Mouse (Mus musculus): ENCODE data around the gene Hnrnpu.

The Hnrnpu gene

GRCm38 (mm10) chr1:178337551-178338317 is at the start of gene Hnrnpu:
Gene Hnrnpu, minus strand, starts transcription at chr1:178337797.
- peak; percentile 87 for DNase-seq (ENCODE audit: low read depth, low spot score)

GRCm38 (mm10) chr1:178382165-178382564 is 44.6 kb upstream of the Hnrnpu start:
- no peak for DNase-seq (ENCODE audit: low read depth, low spot score)

- no peak for DNase-seq (ENCODE audit: low read depth, low spot score)
Observed at GRCm38 (mm10) chr1:178379224-178379623, 41.6 kb upstream of the Hnrnpu start.

DNA sequence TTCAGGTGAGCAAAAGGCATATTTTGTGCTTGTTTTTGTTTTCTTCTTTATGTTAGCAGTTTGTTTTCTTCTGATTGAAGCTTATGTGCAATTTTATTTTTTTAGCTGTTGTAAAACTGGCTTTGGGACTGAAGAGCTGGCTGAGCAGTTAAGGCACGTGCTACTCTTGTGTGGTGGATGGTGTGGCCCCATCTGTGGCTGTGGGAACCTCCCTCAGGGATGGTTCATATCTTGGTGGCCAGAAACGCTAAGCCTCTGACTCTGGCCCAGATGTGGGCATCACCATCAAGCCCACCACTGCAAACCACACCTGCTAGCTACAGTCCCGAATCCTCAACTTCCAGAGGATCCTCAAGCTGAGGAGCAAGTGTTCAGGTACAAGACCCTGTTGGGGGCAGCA is 40.5 kb upstream of the Hnrnpu start:
- no peak for DNase-seq (ENCODE audit: low read depth, low spot score)

- DNase-seq (ENCODE audit: low read depth, low spot score): no peak
Observed at GRCm38 (mm10) chr1:178376907-178377306, 39.3 kb upstream of the Hnrnpu start.

DNA sequence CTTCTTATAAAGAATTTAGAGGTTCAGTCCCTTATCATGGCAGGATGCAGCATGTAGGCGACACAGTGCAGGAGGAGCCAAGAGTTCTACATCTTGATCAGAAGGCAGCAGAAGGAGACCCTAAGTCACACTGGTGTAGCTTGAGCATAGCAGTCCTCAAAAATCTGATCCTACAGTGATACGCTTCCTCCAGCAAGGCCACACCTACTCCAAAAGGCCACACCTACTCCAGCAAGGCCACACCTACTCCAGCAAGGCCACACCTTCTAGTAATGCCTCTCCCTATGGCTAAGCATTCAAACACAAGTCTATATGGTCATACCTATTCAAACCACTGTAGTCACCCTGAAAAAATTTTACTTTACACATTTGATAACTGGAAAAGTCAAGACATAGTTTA is 38.5 kb upstream of the Hnrnpu start:
- peak; percentile 29 for DNase-seq (ENCODE audit: low read depth, low spot score)

DNA sequence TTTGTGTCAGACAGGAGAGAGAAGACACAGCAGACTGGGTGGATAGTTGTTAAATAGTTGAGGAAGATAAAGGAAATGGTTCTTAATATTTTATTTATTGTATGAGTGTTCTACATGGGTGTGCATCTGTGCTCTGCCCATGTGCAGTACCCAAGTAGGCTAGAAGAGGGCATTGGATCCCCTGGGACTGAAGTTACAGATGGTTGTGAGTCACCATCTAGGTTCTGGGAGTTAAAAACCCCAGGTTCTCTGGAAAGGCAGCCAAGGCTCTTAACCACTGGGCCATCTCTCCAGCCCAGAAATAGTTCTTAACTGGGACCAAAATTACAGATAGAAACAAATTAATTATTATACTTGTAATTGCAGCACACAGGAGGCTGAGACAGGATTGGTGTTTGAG is 37.8 kb upstream of the Hnrnpu start:
- DNase-seq (ENCODE audit: low read depth, low spot score): peak; percentile 86

DNA sequence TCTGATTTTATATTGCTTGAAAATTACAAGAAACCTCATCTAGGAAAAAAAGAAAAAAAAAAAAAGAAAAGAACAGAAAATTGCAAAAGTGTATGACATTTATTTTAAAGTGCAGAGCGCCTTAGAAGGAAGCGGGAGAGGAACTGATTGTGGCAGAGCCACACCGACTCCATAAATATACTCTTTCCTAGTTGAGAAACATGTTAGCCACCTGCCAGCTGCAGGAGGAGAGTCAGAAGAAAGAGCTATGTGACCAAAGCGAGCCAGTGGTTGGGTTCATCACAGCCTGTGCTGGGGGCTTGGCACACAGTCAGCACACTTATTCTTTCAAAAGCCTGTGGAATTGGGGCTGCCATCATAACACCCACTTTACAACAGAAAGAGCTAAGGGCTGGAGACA is 35.1 kb upstream of the Hnrnpu start:
- DNase-seq (ENCODE audit: low read depth, low spot score): no peak

DNA sequence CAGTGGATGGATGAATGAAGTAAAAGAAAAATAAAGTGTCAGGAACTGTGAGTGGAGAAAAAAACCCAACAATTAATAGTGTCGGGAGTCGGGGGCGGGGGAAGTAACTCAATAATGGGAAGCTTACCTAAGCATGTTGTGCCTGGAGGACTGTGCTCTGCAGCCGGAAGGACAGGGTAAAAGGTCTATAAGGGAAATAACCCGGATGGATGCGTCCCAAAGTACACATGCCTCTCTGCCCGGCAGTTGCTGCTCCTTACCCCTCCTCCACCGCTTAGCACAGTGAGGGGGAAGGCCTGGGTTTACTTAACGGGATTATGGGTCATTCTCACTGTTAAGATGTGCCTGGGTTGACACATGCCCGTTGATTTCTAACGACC is 31.7 kb upstream of the Hnrnpu start:
- peak; percentile 83 for DNase-seq (ENCODE audit: low read depth, low spot score)

- DNase-seq (ENCODE audit: low read depth, low spot score): peak; percentile 90
Observed at GRCm38 (mm10) chr1:178368548-178369271, 31.1 kb upstream of the Hnrnpu start.

DNA sequence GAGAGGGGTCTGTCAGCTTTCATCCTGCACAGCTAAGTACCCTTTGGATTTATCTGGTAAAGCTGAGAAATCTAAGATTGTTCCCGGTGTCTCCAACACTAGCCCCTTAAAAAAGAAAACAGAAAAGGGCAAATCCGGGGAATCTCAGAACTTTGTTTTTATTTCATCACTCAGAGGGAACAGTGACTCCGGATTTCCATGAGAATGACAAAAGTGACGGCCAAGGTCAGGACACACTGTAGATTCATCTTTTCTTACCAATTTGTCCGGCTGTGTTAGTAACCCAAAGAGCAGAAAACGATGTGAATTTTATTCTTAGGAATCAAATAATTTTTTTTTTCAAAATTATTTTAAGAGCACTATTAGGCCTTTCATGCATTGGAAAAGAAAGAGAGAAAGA is 30.5 kb upstream of the Hnrnpu start:
- DNase-seq (ENCODE audit: low read depth, low spot score): no peak

DNA sequence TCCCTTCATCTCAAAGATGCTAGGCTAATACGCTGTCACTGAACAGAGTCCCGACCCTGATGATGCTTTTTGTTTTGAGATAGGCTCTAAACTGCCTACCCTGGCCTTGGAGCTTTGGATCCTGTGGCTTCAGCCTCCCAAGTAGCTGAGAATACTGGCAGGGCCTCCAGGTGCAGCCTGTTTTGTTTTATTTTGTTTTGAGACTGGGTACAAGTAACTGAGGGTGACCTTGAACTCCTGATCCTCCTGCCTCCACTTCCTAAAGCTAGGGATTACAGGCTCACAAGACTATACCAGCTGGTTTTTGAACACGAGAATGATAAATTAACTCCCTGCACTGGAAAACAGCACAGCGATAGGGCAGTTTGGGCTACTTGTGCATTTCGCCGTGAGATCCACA is 27.6 kb upstream of the Hnrnpu start:
- DNase-seq (ENCODE audit: low read depth, low spot score): no peak

- DNase-seq (ENCODE audit: low read depth, low spot score): peak; percentile 28
Observed at GRCm38 (mm10) chr1:178360702-178361101, 23.1 kb upstream of the Hnrnpu start.

DNA sequence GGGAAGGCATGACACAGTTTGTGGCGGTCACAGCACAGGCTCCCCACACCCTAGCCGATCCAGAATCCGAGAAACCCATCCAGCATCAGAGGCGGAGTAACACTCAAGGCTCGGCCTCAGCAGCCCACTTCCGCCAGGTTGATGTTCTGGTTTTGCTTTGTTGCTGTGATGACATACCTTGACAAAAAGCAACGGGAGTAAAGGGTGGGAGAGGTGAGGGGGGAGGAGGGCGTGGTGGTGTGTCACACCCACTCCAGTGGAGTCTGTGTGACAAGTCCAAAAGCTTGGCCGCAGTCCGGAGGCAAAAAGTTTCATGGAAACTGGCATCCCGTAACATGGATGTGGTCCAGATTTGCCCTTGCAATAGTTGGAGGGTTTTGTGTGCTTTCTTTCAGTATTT is 22.7 kb upstream of the Hnrnpu start:
- DNase-seq (ENCODE audit: low read depth, low spot score): no peak

DNA sequence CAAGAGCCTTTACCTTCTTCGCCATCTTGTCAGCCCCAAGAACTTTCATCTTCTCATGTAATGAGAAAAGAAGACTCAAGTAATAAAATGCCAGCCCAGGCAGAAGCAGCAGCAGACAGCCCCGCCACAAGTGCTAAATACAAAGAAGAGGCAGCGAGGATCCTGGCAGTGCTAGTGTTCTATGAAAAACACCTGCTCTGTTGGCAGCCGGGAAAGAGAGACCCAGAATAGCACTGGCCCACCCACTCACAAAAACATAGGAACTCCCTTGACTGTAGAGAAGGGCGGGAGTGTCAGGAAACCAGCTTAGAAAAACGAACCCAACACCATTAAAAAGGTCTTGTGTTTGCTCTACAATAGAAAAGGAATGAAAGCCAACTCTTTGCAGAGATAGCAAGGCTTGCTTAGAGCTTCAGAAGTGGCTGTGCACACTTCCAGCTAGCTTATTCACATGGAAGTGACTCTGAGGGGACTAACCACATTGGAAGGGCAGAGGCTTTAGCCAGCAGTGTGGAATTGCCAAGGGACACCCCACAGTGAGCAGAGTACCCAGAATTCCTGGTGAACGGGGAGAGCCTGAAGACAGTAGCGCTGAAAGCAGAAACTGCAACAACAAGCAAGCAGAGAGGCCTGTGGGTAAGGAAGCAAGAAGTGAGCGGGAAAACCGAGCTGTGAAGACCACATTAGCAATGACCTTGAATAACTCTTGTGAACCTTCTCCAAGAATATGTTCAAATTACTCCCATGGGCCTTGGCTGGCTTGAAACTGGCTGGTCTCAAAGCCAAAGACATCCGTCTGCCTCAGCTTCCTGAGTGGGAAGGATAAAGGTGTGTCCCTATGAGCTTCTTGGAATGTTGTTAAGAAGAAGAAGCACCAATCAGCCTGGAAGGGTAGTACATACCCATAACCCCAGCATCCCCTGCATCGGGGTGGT is 20.4 kb upstream of the Hnrnpu start:
- no peak for DNase-seq (ENCODE audit: low read depth, low spot score)

DNA sequence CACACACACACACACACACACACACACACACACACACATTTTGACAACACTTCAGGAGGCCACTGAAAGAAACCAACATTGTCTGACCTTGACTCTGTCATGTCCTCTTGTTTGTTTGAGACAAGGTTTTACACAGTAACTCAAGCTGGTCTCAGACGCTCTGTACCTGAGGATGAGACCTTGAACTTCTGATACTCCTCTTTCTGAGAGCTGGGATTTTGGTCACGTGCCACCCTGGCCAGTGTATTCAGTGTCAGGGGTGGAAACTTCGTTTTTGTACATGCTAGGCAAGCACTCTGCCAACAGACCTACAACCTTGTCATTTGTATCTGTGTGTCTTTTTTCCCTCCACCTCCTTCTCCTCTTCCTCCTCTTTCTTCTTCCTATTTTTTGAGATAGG is 17.0 kb upstream of the Hnrnpu start:
- no peak for DNase-seq (ENCODE audit: low read depth, low spot score)

DNA sequence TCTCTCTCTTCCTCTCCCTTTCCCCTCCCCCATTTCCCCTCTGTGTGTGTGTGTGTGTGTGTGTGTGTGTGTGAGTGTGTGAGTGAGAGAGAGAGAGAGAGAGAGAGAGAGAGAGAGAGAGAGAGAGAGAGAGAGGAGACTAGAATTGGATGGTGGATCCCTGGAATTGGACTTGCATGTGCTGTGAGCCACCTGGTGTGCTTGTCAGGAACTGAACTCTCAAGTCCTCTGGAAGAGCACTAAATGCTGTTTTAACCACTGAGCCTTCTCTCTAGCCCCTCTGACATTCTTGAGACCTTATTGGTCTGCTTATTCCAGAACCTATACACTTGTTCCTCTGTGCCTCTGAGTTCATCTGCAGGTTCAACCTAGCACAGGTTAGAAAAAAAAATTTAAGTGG is 14.0 kb upstream of the Hnrnpu start:
- peak; percentile 47 for DNase-seq (ENCODE audit: low read depth, low spot score)

DNA sequence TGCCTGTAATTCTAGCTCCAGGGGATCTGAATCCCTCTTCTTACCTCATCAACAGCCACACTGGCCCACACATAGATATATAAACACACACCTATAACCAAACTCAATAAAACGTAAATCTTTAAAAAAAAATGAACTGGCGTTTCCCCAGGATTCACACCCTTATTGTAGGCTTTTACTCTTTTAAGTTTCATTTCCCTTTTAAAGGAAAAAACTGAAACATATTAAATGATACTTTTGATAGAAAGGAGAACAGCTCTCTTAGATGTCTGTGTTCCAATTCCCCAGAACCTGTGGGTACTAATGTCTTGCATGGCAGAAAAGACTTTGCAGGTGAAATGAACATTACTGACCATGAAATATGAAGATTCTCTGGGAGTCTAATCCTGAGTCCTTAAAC is 13.2 kb upstream of the Hnrnpu start:
- DNase-seq (ENCODE audit: low read depth, low spot score): no peak

- DNase-seq (ENCODE audit: low read depth, low spot score): peak; percentile 72
Observed at GRCm38 (mm10) chr1:178344071-178344805, 6.6 kb upstream of the Hnrnpu start.

DNA sequence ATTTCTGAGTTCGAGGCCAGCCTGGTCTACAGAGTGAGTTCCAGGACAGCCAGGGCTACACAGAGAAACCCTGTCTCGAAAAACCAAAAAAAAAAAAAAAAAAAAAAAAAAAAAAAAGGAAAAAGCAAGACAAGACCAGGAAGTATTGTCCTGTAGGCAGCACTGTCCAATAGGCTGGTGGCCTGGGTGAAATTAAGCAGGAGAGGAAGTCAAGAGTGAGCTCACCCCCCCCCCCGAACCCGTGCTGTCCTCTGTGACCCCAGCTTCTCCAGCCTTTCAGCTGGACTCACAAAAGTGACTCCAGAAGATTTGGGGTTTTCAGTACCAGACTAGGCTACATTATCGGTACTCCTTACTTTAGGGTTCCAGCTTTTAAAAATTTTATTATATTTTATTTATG is 5.0 kb upstream of the Hnrnpu start:
- no peak for DNase-seq (ENCODE audit: low read depth, low spot score)

- DNase-seq (ENCODE audit: low read depth, low spot score): no peak
Observed at GRCm38 (mm10) chr1:178342063-178342462, 4.5 kb upstream of the Hnrnpu start.

Measured in 3T3-L1 (cell line).